Mouse (Mus musculus) small intestine, adult 2 months (tissue): ENCODE measurements at regions not wholly inside any gene's neighbourhood (a gene's known extent, or its start where the extent isn't known, plus 50 kb on each side); places are given as distances from the start of the nearest gene placed in this dataset.
A peak's percentile ranks its signal among the peaks of the same experiment; 100 is the strongest.

Experiments used
- H3K27ac ChIP-seq: fragments of 200-500 bp; 2 replicates; pipeline ENCODE4 v1.5.1; 2012; ENCODE audit warnings: low read depth, low read length, control low read depth, inconsistent platforms; ENCODE audit not compliant: insufficient read depth
- H3K27me3 ChIP-seq: fragments of 200-500 bp; 2 replicates; pipeline ENCODE4 v1.6.1; 2012; ENCODE audit warnings: mild to moderate bottlenecking, moderate library complexity, low read length, inconsistent platforms; ENCODE audit not compliant: control insufficient read depth, insufficient read depth
- H3K36me3 ChIP-seq: fragments of 200-500 bp; 2 replicates; pipeline ENCODE4 v1.6.1; 2012; ENCODE audit warnings: mild to moderate bottlenecking, low read length, control low read depth, inconsistent platforms; ENCODE audit not compliant: control insufficient read depth, insufficient read depth
- H3K4me1 ChIP-seq: fragments of 200-500 bp; 2 replicates; pipeline ENCODE4 v1.6.1; 2012; ENCODE audit warnings: low read length, inconsistent platforms, mixed read lengths; ENCODE audit not compliant: control insufficient read depth, insufficient read depth, insufficient read length
- H3K4me3 ChIP-seq: fragments of 200-500 bp; 2 replicates; pipeline ENCODE4 v1.5.1; 2012; ENCODE audit warnings: low read depth, mild to moderate bottlenecking, control low read depth, inconsistent platforms, low read length, moderate library complexity
- CTCF ChIP-seq: fragments of 200-500 bp; IDR thresholded peaks from 2 replicates; pipeline ENCODE4 v1.5.1; 2012; ENCODE audit warnings: low read depth, mild to moderate bottlenecking, control low read depth, inconsistent platforms, low read length, moderate library complexity, mixed read lengths; ENCODE audit not compliant: insufficient replicate concordance, insufficient read length; ENCODE audit errors: extremely low read depth
- POLR2A ChIP-seq: fragments of 200-500 bp; IDR thresholded peaks from 2 replicates; pipeline ENCODE4 v1.6.1; 2012; ENCODE audit warnings: low read depth, mild to moderate bottlenecking, control low read depth, inconsistent platforms, low read length, moderate library complexity
- WGBS: fragments of 180-500 bp; shearing (Covaris S2); methylation state at CpG from one replicate; pipeline ENCODE4 v1.1.7; 2018; 5-methylcytosine and 5-hydroxymethylcytosine counted together

DNA sequence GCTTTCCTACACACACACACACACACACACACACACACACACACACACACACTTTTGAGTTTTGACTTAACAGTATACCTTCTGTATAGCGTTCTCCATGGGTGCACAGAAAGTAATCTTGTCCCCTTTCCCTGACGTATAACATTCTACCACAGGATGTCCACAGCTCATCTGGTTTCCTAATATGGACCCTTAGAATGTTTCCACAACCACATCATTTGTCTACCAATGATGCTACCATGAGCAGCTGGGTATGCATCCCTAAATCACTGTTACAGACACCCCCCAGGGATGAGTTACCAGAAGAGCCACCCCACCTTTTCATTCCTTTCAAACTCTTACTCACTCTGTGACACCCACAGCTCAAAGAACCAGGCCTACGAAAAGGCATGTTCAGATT, 166.8 kb upstream of the Rreb1 start:
- Histone ChIP-seq H3K36me3 (no peaks in the 10 kb centered on the region), H3K27me3 (no peaks in the 10 kb centered on the region), H3K27ac (no peak overlapping the region), H3K4me3 (no peak overlapping the region), H3K4me1 (no peaks in the 10 kb centered on the region)
- TF ChIP-seq CTCF (no peak), POLR2A (no peak)
- 84% methylated on average over 3 of the region's 3 CpGs for WGBS

GRCm38 (mm10) chr13:37617015-37617414, 161.2 kb upstream of the Rreb1 start:
- H3K36me3 ChIP-seq, result no peaks in the 10 kb centered on the region
- H3K4me3 ChIP-seq, result no peak overlapping the region
- no peaks in the 10 kb centered on the region for H3K27me3 ChIP-seq
- WGBS, result 90% methylated on average over 4 of the region's 4 CpGs
- H3K4me1 ChIP-seq, result peaks cover 13% of the 10 kb centered on the region
- no peak overlapping the region for H3K27ac ChIP-seq
- TF ChIP-seq POLR2A (no peak), CTCF (no peak)

DNA sequence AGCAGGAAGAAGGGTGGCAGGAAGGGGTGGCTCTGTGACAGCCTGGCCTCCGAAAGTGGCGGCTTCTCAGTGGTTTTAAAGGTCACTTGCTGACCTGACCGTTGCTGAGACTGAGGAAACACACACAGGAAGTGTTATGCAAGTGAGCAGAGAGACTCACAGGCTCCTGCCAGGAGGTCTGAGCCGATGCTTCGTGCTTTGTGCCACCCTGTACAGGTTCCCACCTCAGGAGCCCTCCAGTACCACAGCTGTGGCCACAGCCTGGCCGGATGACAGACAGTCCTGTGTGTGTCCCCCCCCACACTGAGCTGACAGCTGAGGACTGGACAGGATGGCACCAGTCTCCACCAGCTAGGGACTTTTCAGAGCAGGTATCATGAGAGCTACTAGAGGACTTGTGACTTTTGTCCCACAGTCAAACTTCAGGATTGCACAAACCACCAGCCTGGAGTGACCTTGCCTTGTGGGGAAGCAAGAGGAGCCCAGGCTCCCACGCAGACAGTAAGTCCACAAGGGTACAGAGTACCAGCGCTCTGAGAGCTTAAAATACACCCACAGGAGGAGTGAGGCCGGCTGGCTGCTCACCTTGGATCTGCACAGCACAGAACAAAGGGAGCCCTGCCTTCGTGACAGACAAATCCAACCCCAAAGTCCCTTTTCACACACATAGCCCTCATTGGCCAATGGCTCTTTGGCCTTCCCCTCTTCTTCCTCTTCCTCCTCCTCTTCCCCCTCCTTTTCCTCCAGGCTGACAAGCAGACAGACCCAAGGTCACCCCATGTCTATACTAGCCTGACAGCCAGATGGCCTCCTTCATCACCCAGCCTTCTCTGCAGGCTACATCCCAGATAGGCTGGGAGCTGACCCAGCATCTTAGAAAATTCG, 158.1 kb upstream of the Rreb1 start:
- Histone ChIP-seq H3K27me3 (no peaks in the 10 kb centered on the region), H3K27ac (peak overlapping the region; percentile 78), H3K4me1 (peaks cover 13% of the 10 kb centered on the region), H3K36me3 (no peaks in the 10 kb centered on the region), H3K4me3 (no peak overlapping the region)
- 29% methylated on average over 11 of the region's 11 CpGs for WGBS
- TF ChIP-seq POLR2A (no peak), CTCF (no peak)

DNA sequence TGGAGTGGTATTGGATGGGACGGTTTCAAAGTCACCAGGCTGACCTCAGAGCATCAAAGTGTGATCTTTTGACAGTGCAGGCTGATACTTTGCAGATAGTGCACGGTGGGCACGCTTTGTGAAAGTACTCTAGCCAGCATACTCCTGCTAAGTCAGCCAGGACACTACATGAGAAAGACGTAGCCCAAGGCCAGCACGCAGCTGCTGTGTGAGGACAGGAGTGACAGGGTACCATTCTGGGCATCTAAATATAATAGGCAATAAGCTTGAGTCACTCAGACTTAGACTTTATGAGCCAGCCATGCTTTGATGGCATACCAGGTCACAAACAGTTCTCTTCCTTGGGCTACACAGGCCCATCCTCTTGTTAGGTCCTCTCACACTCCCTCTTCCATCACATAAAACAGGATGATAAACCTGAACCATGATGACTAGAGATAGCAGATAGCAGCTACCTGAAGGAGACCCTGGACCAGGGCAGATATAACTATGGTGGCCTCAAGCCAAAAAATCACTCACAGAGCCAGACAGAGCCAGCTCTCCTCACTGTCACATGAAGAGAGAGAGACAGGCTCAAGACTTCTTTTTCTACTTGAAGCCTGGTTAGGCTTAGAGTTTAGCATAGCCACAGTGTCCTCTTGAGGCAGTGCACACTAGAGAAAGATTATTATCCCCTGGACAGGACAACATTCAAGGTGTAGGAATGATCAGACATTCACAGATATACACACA, 156.7 kb upstream of the Rreb1 start:
- TF ChIP-seq CTCF (no peak), POLR2A (no peak)
- no peak overlapping the region for H3K4me3 ChIP-seq
- no peak overlapping the region for H3K27ac ChIP-seq
- no peaks in the 10 kb centered on the region for H3K36me3 ChIP-seq
- no peaks in the 10 kb centered on the region for H3K27me3 ChIP-seq
- H3K4me1 ChIP-seq, result peaks cover 13% of the 10 kb centered on the region
- WGBS, result 97% methylated on average over 5 of the region's 5 CpGs

DNA sequence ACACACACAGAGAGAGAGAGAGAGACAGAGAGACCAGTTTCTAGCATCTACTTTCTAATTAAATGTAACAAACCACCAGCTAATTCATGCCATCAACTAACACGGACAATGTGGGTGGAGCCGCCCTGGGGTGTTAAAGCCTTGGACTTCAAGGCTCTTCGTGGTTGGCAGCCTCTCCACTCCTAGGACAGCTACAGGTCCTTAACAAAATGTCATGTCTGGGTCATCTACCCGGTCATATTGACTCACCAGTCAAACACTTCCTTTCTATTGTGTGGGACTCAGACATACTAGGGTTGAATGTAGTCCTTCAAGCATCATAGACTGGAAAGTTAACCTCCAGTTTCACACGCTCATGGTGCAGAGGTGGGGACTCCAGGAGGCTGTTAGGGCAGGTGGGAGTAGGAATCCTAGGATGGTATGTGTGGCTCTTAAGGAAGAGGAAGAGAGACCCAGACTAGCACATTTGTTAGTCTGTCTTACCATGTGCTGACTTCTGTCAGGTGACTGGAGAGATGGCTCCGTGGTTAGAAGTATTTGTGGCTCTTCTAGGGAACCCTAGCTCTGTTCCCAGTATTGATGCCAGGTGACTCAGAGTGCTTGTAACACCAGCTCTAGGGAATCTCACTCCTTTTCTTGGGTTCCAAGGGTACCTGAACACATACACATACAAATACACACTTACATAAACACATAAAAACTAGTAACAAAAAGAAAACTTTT, 155.7 kb upstream of the Rreb1 start:
- WGBS, result 56% methylated on average over 6 of the region's 6 CpGs
- no peaks in the 10 kb centered on the region for H3K36me3 ChIP-seq
- no peak overlapping the region for H3K27ac ChIP-seq
- no peak for TF ChIP-seq POLR2A
- TF ChIP-seq CTCF, result no peak
- peaks cover 13% of the 10 kb centered on the region for H3K4me1 ChIP-seq
- H3K4me3 ChIP-seq, result no peak overlapping the region
- no peaks in the 10 kb centered on the region for H3K27me3 ChIP-seq

- TF ChIP-seq POLR2A, result no peak
- no peak for TF ChIP-seq CTCF
- Histone ChIP-seq H3K27ac (no peak overlapping the region), H3K4me1 (peaks cover 7% of the 10 kb centered on the region), H3K27me3 (no peaks in the 10 kb centered on the region), H3K36me3 (no peaks in the 10 kb centered on the region), H3K4me3 (no peak overlapping the region)
- WGBS, result 53% methylated on average over 1 of the region's 1 CpGs
These were observed 153.5 kb upstream of the Rreb1 start for GRCm38 (mm10) chr13:37624741-37625140.
